In the genomic region with DNA sequence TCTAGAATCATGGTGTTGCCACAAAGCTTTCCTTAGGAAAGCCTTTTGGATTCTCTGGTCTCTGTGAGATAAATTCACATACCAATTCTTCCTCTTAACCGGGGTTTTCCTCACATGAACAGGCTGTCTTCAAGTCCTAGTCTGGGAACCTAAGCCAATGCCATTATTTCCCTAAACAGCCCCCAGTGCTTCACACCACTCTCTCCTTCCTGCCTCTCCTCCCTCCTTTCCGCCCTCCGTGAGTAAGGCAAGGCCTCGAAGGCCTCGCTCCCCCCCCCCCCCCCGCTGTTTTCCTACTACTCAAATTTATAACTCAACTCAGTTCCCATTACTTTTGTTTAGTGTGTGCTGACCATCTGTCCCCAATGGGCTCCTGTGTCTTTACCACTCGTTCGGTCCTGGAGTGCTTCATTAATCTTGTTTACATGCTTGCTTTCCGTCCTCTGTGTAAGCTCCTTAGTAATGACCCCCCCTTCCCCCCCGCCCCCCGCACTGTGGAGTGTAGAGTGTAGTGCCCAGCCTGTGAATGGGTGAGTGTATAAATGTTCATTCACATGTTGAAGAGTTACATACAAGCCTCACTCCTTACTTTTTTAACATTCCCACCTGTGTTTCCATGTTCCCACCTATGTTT, we compare ENCODE assay signal across 20 mouse cellular contexts.
DNase-seq lines count a peak whose midpoint lies in the region; ATAC-seq lines count a peak whose summit lies in the region.
"Had no signal": no experiment of that assay in that cellular context is flagged by ENCODE, and none has a peak within 500 bp of the region (broad histone marks: within the 10 kb centered on the region; RNA-seq: fewer than 3 reads in every experiment).

No protein-coding gene starts in this region.

- DNase-seq in limb, embryonic 10.5 days (ENCODE audit: low spot score): peak; percentile 33
- DNase-seq in gastrocnemius, postnatal 25 days: no peak
- DNase-seq in frontal cortex, postnatal 36 days (ENCODE audit: low spot score in 2 of 2): no peak
- DNase-seq in B cell, adult 2 months: no peak
- DNase-seq: adrenal gland, postnatal 10 days; cerebellum, adult 9-10 months; embryo, embryonic 11 days; kidney, postnatal 25 days; layer of hippocampus, adult 9-11 months; liver; lung, adult 18-20 months; thymus, postnatal 14 days had no signal

- H3K27me3 ChIP-seq in kidney, embryonic 16.5 days (ENCODE audit: insufficient read depth, low read length): no peaks in the 10 kb centered on the region
- H3K27me3 ChIP-seq in kidney, embryonic 14.5 days (ENCODE audit: control insufficient read depth, insufficient read depth, low read length): no peaks in the 10 kb centered on the region
- no peaks in the 10 kb centered on the region for H3K27me3 ChIP-seq in forebrain, embryonic 15.5 days
- no peaks in the 10 kb centered on the region for H3K27me3 ChIP-seq in limb, embryonic 10.5 days (ENCODE audit: low read depth, poor library complexity, severe bottlenecking)
- H3K27me3 ChIP-seq in neural tube, embryonic 12.5 days (replicated peaks): no peaks in the 10 kb centered on the region
- H3K27me3 ChIP-seq: heart, embryonic 15.5 days had no signal

- H3K9ac ChIP-seq in kidney, embryonic 16.5 days (replicated peaks; ENCODE audit: low read length): no peak overlapping the region
- H3K9ac ChIP-seq in kidney, embryonic 14.5 days (ENCODE audit: low read depth, low read length): no peak overlapping the region
- no peak overlapping the region for H3K9ac ChIP-seq in forebrain, embryonic 15.5 days (replicated peaks)
- no peak overlapping the region for H3K9ac ChIP-seq in neural tube, embryonic 12.5 days
- H3K9ac ChIP-seq: heart, embryonic 15.5 days had no signal

- no peaks in the 10 kb centered on the region for H3K36me3 ChIP-seq in kidney, embryonic 16.5 days (ENCODE audit: insufficient read depth, low read length)
- H3K36me3 ChIP-seq in kidney, embryonic 14.5 days (ENCODE audit: control insufficient read depth, insufficient read depth, low read length): no peaks in the 10 kb centered on the region
- no peaks in the 10 kb centered on the region for H3K36me3 ChIP-seq in forebrain, embryonic 15.5 days
- H3K36me3 ChIP-seq in limb, embryonic 10.5 days: no peaks in the 10 kb centered on the region
- no peaks in the 10 kb centered on the region for H3K36me3 ChIP-seq in neural tube, embryonic 12.5 days
- H3K36me3 ChIP-seq: heart, embryonic 15.5 days had no signal

- WGBS in kidney, embryonic 16.5 days: 41% methylated on average over 9 of the region's 11 CpGs
- 39% methylated on average over 9 of the region's 11 CpGs for WGBS in kidney, embryonic 14.5 days
- 40% methylated on average over 10 of the region's 11 CpGs for WGBS in forebrain, embryonic 15.5 days
- WGBS in limb, embryonic 10.5 days: 49% methylated on average over 9 of the region's 11 CpGs
- 21% methylated on average over 9 of the region's 11 CpGs for WGBS in neural tube, embryonic 12.5 days

- no peaks in the 10 kb centered on the region for H3K4me1 ChIP-seq in kidney, embryonic 16.5 days (ENCODE audit: insufficient read depth, low read length)
- no peaks in the 10 kb centered on the region for H3K4me1 ChIP-seq in kidney, embryonic 14.5 days (ENCODE audit: control insufficient read depth, insufficient read depth, low read length)
- peaks cover 12% of the 10 kb centered on the region for H3K4me1 ChIP-seq in forebrain, embryonic 15.5 days
- peaks cover 21% of the 10 kb centered on the region for H3K4me1 ChIP-seq in limb, embryonic 10.5 days
- peaks cover 15% of the 10 kb centered on the region for H3K4me1 ChIP-seq in neural tube, embryonic 12.5 days
- H3K4me1 ChIP-seq: heart, embryonic 15.5 days had no signal

- ATAC-seq in kidney, embryonic 16.5 days (ENCODE audit: low FRiP score, low TSS enrichment): 0 out of 2 replicates have a peak, but pooled peaks have one; percentile 39
- no peak for ATAC-seq in kidney, embryonic 14.5 days (ENCODE audit: low FRiP score, low TSS enrichment)
- peak; percentile 64 for ATAC-seq in forebrain, embryonic 15.5 days (replicated peaks)
- ATAC-seq in neural tube, embryonic 12.5 days (ENCODE audit: low FRiP score, low read depth): peak; percentile 89
- ATAC-seq: CD4-positive, CD25-positive, alpha-beta regulatory T cell, adult 4 months; inflammation-experienced regulatory T-cells, adult 6 months had no signal

- no peak overlapping the region for H3K27ac ChIP-seq in kidney, embryonic 16.5 days (ENCODE audit: low read length)
- no peak overlapping the region for H3K27ac ChIP-seq in kidney, embryonic 14.5 days (ENCODE audit: low read depth, low read length)
- no peak overlapping the region for H3K27ac ChIP-seq in forebrain, embryonic 15.5 days (replicated peaks)
- no peak overlapping the region for H3K27ac ChIP-seq in limb, embryonic 10.5 days
- H3K27ac ChIP-seq in neural tube, embryonic 12.5 days: no peak overlapping the region
- H3K27ac ChIP-seq: heart, embryonic 15.5 days; stomach, postnatal 0 days had no signal

- no peak overlapping the region for H3K4me3 ChIP-seq in kidney, embryonic 16.5 days (ENCODE audit: low read length)
- H3K4me3 ChIP-seq in kidney, embryonic 14.5 days (ENCODE audit: low read length): no peak overlapping the region
- H3K4me3 ChIP-seq in forebrain, embryonic 15.5 days: no peak overlapping the region
- H3K4me3 ChIP-seq in limb, embryonic 10.5 days: no peak overlapping the region
- H3K4me3 ChIP-seq in neural tube, embryonic 12.5 days: no peak overlapping the region
- H3K4me3 ChIP-seq: heart, embryonic 15.5 days had no signal

- no peak overlapping the region for H3K4me2 ChIP-seq in kidney, embryonic 16.5 days (replicated peaks; ENCODE audit: low read depth, low read length)
- H3K4me2 ChIP-seq in kidney, embryonic 14.5 days (replicated peaks; ENCODE audit: low read depth, low read length): no peak overlapping the region
- no peak overlapping the region for H3K4me2 ChIP-seq in forebrain, embryonic 15.5 days (replicated peaks)
- no peak overlapping the region for H3K4me2 ChIP-seq in neural tube, embryonic 12.5 days (replicated peaks)
- H3K4me2 ChIP-seq: heart, embryonic 15.5 days had no signal

- no peaks in the 10 kb centered on the region for H3K9me3 ChIP-seq in kidney, embryonic 16.5 days (ENCODE audit: low read length)
- H3K9me3 ChIP-seq in kidney, embryonic 14.5 days (ENCODE audit: control insufficient read depth, low read length): no peaks in the 10 kb centered on the region
- no peaks in the 10 kb centered on the region for H3K9me3 ChIP-seq in forebrain, embryonic 15.5 days
- no peaks in the 10 kb centered on the region for H3K9me3 ChIP-seq in limb, embryonic 10.5 days (replicated peaks)
- no peaks in the 10 kb centered on the region for H3K9me3 ChIP-seq in neural tube, embryonic 12.5 days
- H3K9me3 ChIP-seq: heart, embryonic 15.5 days had no signal
